Mouse (Mus musculus) midbrain, embryonic 15.5 days (tissue): ENCODE results near the gene 4933406M09Rik. TPM values are rescaled to one million over a fixed set of nuclear protein-coding genes. Genes with fewer than 3 reads are reported as not detected.
A peak's percentile ranks its signal among the peaks of the same experiment; 100 is the strongest.

Experiments
- ATAC-seq: fragments of 200-750 bp; cut with Nextera tagmentation; replicated peaks from 2 replicates; pipeline ENCODE4 v1.8.0; 2017; ENCODE audit warnings: moderate TSS enrichment
- H3K27ac ChIP-seq: fragments of 300-500 bp; sonication (generic); 2 replicates; pipeline ENCODE4 v1.5.1; 2015; ENCODE audit warnings: mild to moderate bottlenecking, inconsistent platforms
- H3K27me3 ChIP-seq: fragments of 300-500 bp; sonication (generic); replicated peaks from 2 replicates; pipeline ENCODE4 v1.6.1; 2015; ENCODE audit warnings: inconsistent platforms
- H3K36me3 ChIP-seq: fragments of 300-500 bp; sonication (generic); replicated peaks from 2 replicates; pipeline ENCODE4 v1.6.1; 2015; ENCODE audit warnings: inconsistent platforms
- H3K4me1 ChIP-seq: fragments of 300-500 bp; sonication (generic); 2 replicates; pipeline ENCODE4 v1.6.1; 2015; ENCODE audit warnings: inconsistent platforms
- H3K4me2 ChIP-seq: fragments of 300-500 bp; sonication (generic); 2 replicates; pipeline ENCODE4 v1.6.1; 2015; ENCODE audit warnings: inconsistent platforms, mild to moderate bottlenecking, moderate library complexity
- H3K4me3 ChIP-seq: fragments of 300-500 bp; sonication (generic); 2 replicates; pipeline ENCODE4 v1.5.1; 2015; ENCODE audit warnings: mild to moderate bottlenecking, inconsistent platforms
- H3K9ac ChIP-seq: fragments of 300-500 bp; sonication (generic); 2 replicates; pipeline ENCODE4 v1.6.1; 2015; ENCODE audit warnings: mild to moderate bottlenecking, inconsistent platforms
- H3K9me3 ChIP-seq: fragments of 300-500 bp; sonication (generic); 2 replicates; pipeline ENCODE4 v1.6.1; 2016; ENCODE audit warnings: inconsistent platforms
- WGBS: fragments of 180-500 bp; shearing (Covaris S2); methylation state at CpG from one replicate; pipeline ENCODE4 v1.1.7; 2015; ENCODE audit warnings: mixed read lengths; 5-methylcytosine and 5-hydroxymethylcytosine counted together
- polyA plus RNA-seq: library from polyadenylated mRNA; unstranded; fragments of >200 nt; fragmentation: Nextera tagmentation; extraction: Ambion mirVana; gene quantifications from 2 replicates; pipeline ENCODE4 v1.2.1, GENCODE M21; 2015

The 4933406M09Rik gene
- polyA plus RNA-seq, 1 experiment from 2014 or later, result not detected

GRCm38 (mm10) chr1:134347791-134348190, 37.9 kb upstream of the 4933406M09Rik start:
- Histone ChIP-seq H3K4me1 (peaks cover 8% of the 10 kb centered on the region; the same call in 1 of the 2 replicates), H3K27ac (no peak overlapping the region), H3K4me2 (no peak overlapping the region), H3K4me3 (no peak overlapping the region), H3K36me3 (peaks cover 53% of the 10 kb centered on the region), H3K9ac (no peak overlapping the region), H3K27me3 (no peaks in the 10 kb centered on the region), H3K9me3 (no peaks in the 10 kb centered on the region)
- ATAC-seq, result no peak
- WGBS, result 84% methylated on average over 9 of the region's 9 CpGs

GRCm38 (mm10) chr1:134353326-134353725, 32.4 kb upstream of the 4933406M09Rik start:
- peaks cover 68% of the 10 kb centered on the region for H3K36me3 ChIP-seq
- H3K9ac ChIP-seq, result no peak overlapping the region
- no peaks in the 10 kb centered on the region for H3K9me3 ChIP-seq
- ATAC-seq, result no peak
- H3K4me3 ChIP-seq, result no peak overlapping the region
- H3K27ac ChIP-seq, result no peak overlapping the region
- 92% methylated on average over 2 of the region's 2 CpGs for WGBS
- H3K4me2 ChIP-seq, result no peak overlapping the region
- peaks cover 5% of the 10 kb centered on the region; the same call in 1 of the 2 replicates for H3K4me1 ChIP-seq
- H3K27me3 ChIP-seq, result no peaks in the 10 kb centered on the region

- H3K4me3 ChIP-seq, result no peak overlapping the region
- no peak overlapping the region for H3K27ac ChIP-seq
- WGBS, result 90% methylated on average over 4 of the region's 4 CpGs
- H3K4me1 ChIP-seq, result peaks cover 26% of the 10 kb centered on the region
- no peaks in the 10 kb centered on the region for H3K9me3 ChIP-seq
- no peaks in the 10 kb centered on the region for H3K27me3 ChIP-seq
- ATAC-seq, result no peak
- H3K4me2 ChIP-seq, result no peak overlapping the region
- peaks cover 43% of the 10 kb centered on the region; the same call in 1 of the 2 replicates for H3K36me3 ChIP-seq
- H3K9ac ChIP-seq, result no peak overlapping the region
Observed at GRCm38 (mm10) chr1:134357461-134357860, 28.3 kb upstream of the 4933406M09Rik start.

- peaks cover 27% of the 10 kb centered on the region for H3K4me1 ChIP-seq
- no peak overlapping the region; the same call in 1 of the 2 replicates for H3K9ac ChIP-seq
- WGBS, result 86% methylated on average over 7 of the region's 7 CpGs
- no peaks in the 10 kb centered on the region for H3K9me3 ChIP-seq
- peak overlapping the region; percentile 66 for H3K4me2 ChIP-seq
- no peak overlapping the region for H3K27ac ChIP-seq
- no peaks in the 10 kb centered on the region for H3K27me3 ChIP-seq
- no peak for ATAC-seq
- peak overlapping the region; percentile 93 for H3K4me3 ChIP-seq
- peaks cover 16% of the 10 kb centered on the region; the same call in 1 of the 2 replicates for H3K36me3 ChIP-seq
Observed at GRCm38 (mm10) chr1:134360656-134361055, 25.1 kb upstream of the 4933406M09Rik start.

GRCm38 (mm10) chr1:134361195-134361856, 24.4 kb upstream of the 4933406M09Rik start:
- Histone ChIP-seq H3K4me3 (peak overlapping the region; percentile 93), H3K36me3 (peaks cover 9% of the 10 kb centered on the region; the same call in 1 of the 2 replicates), H3K9ac (peak overlapping the region; percentile 96), H3K4me1 (peaks cover 27% of the 10 kb centered on the region), H3K27me3 (no peaks in the 10 kb centered on the region), H3K9me3 (no peaks in the 10 kb centered on the region), H3K27ac (peak overlapping the region; percentile 88), H3K4me2 (peak overlapping the region; percentile 66)
- ATAC-seq, result peak; percentile 85
- WGBS, result 1% methylated on average over 44 of the region's 44 CpGs

GRCm38 (mm10) chr1:134361857-134362212, 23.9 kb upstream of the 4933406M09Rik start, which contains the start of gene Tmem183a:
TSS of gene Tmem183a (minus strand) at chr1:134361979.
- Histone ChIP-seq H3K4me3 (peak within 1 kb of the TSS; percentile 93), H3K27me3 (no peaks in the 10 kb centered on the region), H3K9ac (peak within 1 kb of the TSS; percentile 96), H3K27ac (peak within 1 kb of the TSS; percentile 88), H3K36me3 (peaks cover 9% of the 10 kb centered on the region; the same call in 1 of the 2 replicates), H3K4me1 (peaks cover 27% of the 10 kb centered on the region), H3K4me2 (peak within 1 kb of the TSS; percentile 66), H3K9me3 (no peaks in the 10 kb centered on the region)
- 0% methylated on average over 38 of the region's 38 CpGs for WGBS
- peak; percentile 97 for ATAC-seq

- no peak overlapping the region for H3K27ac ChIP-seq
- no peaks in the 10 kb centered on the region for H3K9me3 ChIP-seq
- H3K9ac ChIP-seq, result no peak overlapping the region
- H3K4me1 ChIP-seq, result peaks cover 24% of the 10 kb centered on the region
- H3K27me3 ChIP-seq, result no peaks in the 10 kb centered on the region
- no peak overlapping the region for H3K4me2 ChIP-seq
- no peak for ATAC-seq
- H3K4me3 ChIP-seq, result no peak overlapping the region
- WGBS, result 77% methylated on average over 4 of the region's 4 CpGs
- peaks cover 5% of the 10 kb centered on the region; the same call in 1 of the 2 replicates for H3K36me3 ChIP-seq
Observed at GRCm38 (mm10) chr1:134363194-134363593, 22.5 kb upstream of the 4933406M09Rik start.

GRCm38 (mm10) chr1:134365491-134365890, 20.2 kb upstream of the 4933406M09Rik start:
- Histone ChIP-seq H3K9ac (no peak overlapping the region), H3K27ac (no peak overlapping the region), H3K27me3 (no peaks in the 10 kb centered on the region), H3K4me1 (peaks cover 12% of the 10 kb centered on the region), H3K4me2 (no peak overlapping the region), H3K9me3 (no peaks in the 10 kb centered on the region), H3K4me3 (no peak overlapping the region), H3K36me3 (no peaks in the 10 kb centered on the region)
- 70% methylated on average over 5 of the region's 5 CpGs for WGBS
- no peak for ATAC-seq

- no peak overlapping the region for H3K4me3 ChIP-seq
- H3K9ac ChIP-seq, result no peak overlapping the region
- no peak overlapping the region for H3K4me2 ChIP-seq
- H3K9me3 ChIP-seq, result no peaks in the 10 kb centered on the region
- no peaks in the 10 kb centered on the region for H3K36me3 ChIP-seq
- H3K27me3 ChIP-seq, result no peaks in the 10 kb centered on the region
- no peak for ATAC-seq
- H3K4me1 ChIP-seq, result no peaks in the 10 kb centered on the region
- WGBS, result 53% methylated on average over 9 of the region's 9 CpGs
- H3K27ac ChIP-seq, result no peak overlapping the region
Observed at GRCm38 (mm10) chr1:134368777-134369337, 16.9 kb upstream of the 4933406M09Rik start.

GRCm38 (mm10) chr1:134374124-134374523, 11.6 kb upstream of the 4933406M09Rik start:
- no peak overlapping the region for H3K9ac ChIP-seq
- H3K36me3 ChIP-seq, result no peaks in the 10 kb centered on the region
- 84% methylated on average over 2 of the region's 2 CpGs for WGBS
- no peaks in the 10 kb centered on the region for H3K4me1 ChIP-seq
- ATAC-seq, result no peak
- no peak overlapping the region for H3K4me2 ChIP-seq
- H3K9me3 ChIP-seq, result no peaks in the 10 kb centered on the region
- no peaks in the 10 kb centered on the region for H3K27me3 ChIP-seq
- H3K4me3 ChIP-seq, result no peak overlapping the region
- no peak overlapping the region for H3K27ac ChIP-seq

GRCm38 (mm10) chr1:134381051-134381450, 4.7 kb upstream of the 4933406M09Rik start:
- Histone ChIP-seq H3K9me3 (no peaks in the 10 kb centered on the region), H3K4me1 (peaks cover 12% of the 10 kb centered on the region), H3K4me2 (no peak overlapping the region), H3K27me3 (no peaks in the 10 kb centered on the region), H3K4me3 (no peak overlapping the region), H3K27ac (no peak overlapping the region), H3K36me3 (no peaks in the 10 kb centered on the region), H3K9ac (no peak overlapping the region)
- no peak for ATAC-seq
- WGBS, result 86% methylated on average over 2 of the region's 2 CpGs

- H3K9ac ChIP-seq, result no peak overlapping the region
- no peak for ATAC-seq
Observed at GRCm38 (mm10) chr1:134381795-134382625, 3.7 kb upstream of the 4933406M09Rik start.

More at GRCm38 (mm10) chr1:134381795-134382625, 3.7 kb upstream of the 4933406M09Rik start:
- no peaks in the 10 kb centered on the region for H3K36me3 ChIP-seq
- no peaks in the 10 kb centered on the region for H3K27me3 ChIP-seq
- peak overlapping the region; percentile 51 for H3K4me2 ChIP-seq
- H3K27ac ChIP-seq, result no peak overlapping the region
- H3K4me3 ChIP-seq, result peak overlapping the region; percentile 31
- peaks cover 12% of the 10 kb centered on the region for H3K4me1 ChIP-seq
- 14% methylated on average over 19 of the region's 19 CpGs for WGBS
- no peaks in the 10 kb centered on the region for H3K9me3 ChIP-seq
